Mouse (Mus musculus) testis, adult 2 months (tissue): ENCODE results near the gene Cdc25b.

Experiments used
- CTCF ChIP-seq: fragments of 200-500 bp; IDR thresholded peaks from 2 replicates; pipeline ENCODE4 v1.5.1; 2012; ENCODE audit warnings: low read depth, mild to moderate bottlenecking, inconsistent platforms, low read length, moderate library complexity; ENCODE audit not compliant: control insufficient read depth, insufficient read depth, insufficient replicate concordance
- POLR2A ChIP-seq: fragments of 200-500 bp; IDR thresholded peaks from 2 replicates; pipeline ENCODE4 v1.6.1; 2012; ENCODE audit warnings: low read depth, mild to moderate bottlenecking, inconsistent platforms, low read length, moderate library complexity; ENCODE audit not compliant: control insufficient read depth

DNA sequence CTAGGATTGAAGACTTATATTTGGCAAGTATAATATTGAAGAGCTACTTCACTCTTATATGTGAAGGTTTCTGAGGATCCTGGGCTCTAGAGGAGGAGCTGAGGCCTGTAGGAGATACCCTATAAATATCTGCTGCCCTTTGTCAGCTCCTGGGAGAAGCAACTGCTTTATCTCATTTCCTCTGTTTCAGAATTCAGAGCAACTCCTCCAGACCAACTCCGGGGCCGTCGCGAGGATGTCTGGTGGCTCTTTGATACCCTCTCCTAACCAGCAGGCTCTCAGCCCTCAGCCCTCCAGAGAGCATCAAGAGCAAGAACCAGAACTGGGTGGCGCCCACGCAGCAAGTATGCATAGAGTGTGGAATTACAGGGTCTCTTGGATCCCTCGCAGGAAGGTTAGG is 56.2 kb downstream of the Cdc25b start:
- no peak for TF ChIP-seq POLR2A
- TF ChIP-seq CTCF, result no peak
